Mouse (Mus musculus) lung, embryonic 15.5 days (tissue): ENCODE data around the gene Aco2. TPM values are rescaled to one million over a fixed set of nuclear protein-coding genes. Genes with fewer than 3 reads are reported as not detected.

Experiments
- ATAC-seq: fragments of 200-750 bp; cut with Nextera tagmentation; 2 replicates; pipeline ENCODE4 v1.8.0; 2017; ENCODE audit warnings: moderate number of reproducible peaks, borderline replicate concordance; ENCODE audit not compliant: low FRiP score, low TSS enrichment; ENCODE audit errors: extremely low read depth
- H3K27ac ChIP-seq: fragments of 300-500 bp; sonication (generic); 2 replicates; pipeline ENCODE4 v1.5.1; 2015; ENCODE audit warnings: moderate library complexity, mild to moderate bottlenecking, inconsistent platforms
- H3K27me3 ChIP-seq: fragments of 300-500 bp; sonication (generic); 2 replicates; pipeline ENCODE4 v1.6.1; 2015; ENCODE audit warnings: inconsistent platforms
- H3K36me3 ChIP-seq: fragments of 300-500 bp; sonication (generic); 2 replicates; pipeline ENCODE4 v1.6.1; 2015; ENCODE audit warnings: inconsistent platforms
- H3K4me1 ChIP-seq: fragments of 300-500 bp; sonication (generic); 2 replicates; pipeline ENCODE4 v1.6.1; 2015; ENCODE audit warnings: inconsistent platforms
- H3K4me2 ChIP-seq: fragments of 300-500 bp; sonication (generic); 2 replicates; pipeline ENCODE4 v1.6.1; 2015; ENCODE audit warnings: inconsistent platforms, mild to moderate bottlenecking, moderate library complexity
- H3K4me3 ChIP-seq: fragments of 300-500 bp; sonication (generic); 2 replicates; pipeline ENCODE4 v1.5.1; 2015; ENCODE audit warnings: mild to moderate bottlenecking, inconsistent platforms
- H3K9ac ChIP-seq: fragments of 300-500 bp; sonication (generic); 2 replicates; pipeline ENCODE4 v1.6.1; 2015; ENCODE audit warnings: inconsistent platforms
- H3K9me3 ChIP-seq: fragments of 300-500 bp; sonication (generic); 2 replicates; pipeline ENCODE4 v1.6.1; 2016; ENCODE audit warnings: inconsistent platforms
- WGBS: fragments of 180-500 bp; shearing (Covaris S2); methylation state at CpG from one replicate; pipeline ENCODE4 v1.1.7; 2015; 5-methylcytosine and 5-hydroxymethylcytosine counted together
- polyA plus RNA-seq: library from polyadenylated mRNA; unstranded; fragments of >200 nt; fragmentation: Nextera tagmentation; extraction: Ambion mirVana; gene quantifications from 2 replicates; pipeline ENCODE4 v1.2.1, GENCODE M21; 2015

The Aco2 gene
- polyA plus RNA-seq, 1 experiment from 2014 or later: 173 TPM

DNA sequence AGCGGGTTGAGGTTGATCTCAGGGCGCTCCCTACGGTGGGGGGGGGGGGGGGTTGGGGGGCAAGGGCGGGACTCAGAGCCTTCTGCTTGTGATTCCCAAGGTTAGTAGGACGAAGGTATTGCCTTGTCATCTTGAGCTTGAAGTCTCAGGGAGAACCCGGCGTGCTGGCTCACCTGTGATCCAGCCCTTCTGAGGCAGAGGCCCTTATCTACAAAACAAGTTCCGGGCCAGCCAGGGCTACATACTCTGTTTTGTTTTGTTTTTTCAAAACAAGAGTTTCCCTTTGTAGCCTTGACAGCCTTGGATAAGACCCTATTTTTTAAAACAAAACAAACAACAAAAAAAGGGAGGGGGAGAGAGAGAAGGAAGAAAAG, 89.0 kb downstream of the Aco2 start:
- Histone ChIP-seq H3K4me1 (0 out of 2 replicates have a peak, but pooled peaks cover 4% of the 10 kb centered on the region), H3K27ac (no peak overlapping the region), H3K36me3 (no peaks in the 10 kb centered on the region), H3K9me3 (no peaks in the 10 kb centered on the region), H3K4me2 (peak overlapping the region; percentile 100), H3K4me3 (peak overlapping the region; percentile 70), H3K9ac (peak overlapping the region; percentile 19; the same call in 1 of the 2 replicates), H3K27me3 (no peaks in the 10 kb centered on the region)
- ATAC-seq: no peak
- 0% methylated on average over 7 of the region's 8 CpGs for WGBS

DNA sequence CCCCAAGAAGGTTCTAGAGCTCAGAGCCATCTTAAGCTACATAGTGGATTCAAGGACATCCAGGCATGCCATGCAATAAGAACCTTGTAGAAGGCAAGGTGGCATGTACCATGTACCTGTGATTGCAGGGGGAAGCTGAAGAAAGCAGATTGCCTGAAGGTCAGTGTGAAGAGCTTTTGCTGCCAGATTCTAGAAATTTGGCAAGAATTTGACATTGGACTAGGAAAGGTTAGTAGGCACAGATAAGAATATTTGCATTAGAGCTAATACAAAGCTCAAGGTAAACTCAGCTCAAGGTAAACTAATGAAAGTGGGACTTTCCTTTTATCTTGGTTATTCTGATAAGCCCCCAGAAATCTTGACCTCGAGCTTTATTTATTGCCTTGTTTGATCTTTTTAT, 92.2 kb downstream of the Aco2 start:
- Histone ChIP-seq H3K27me3 (no peaks in the 10 kb centered on the region), H3K4me2 (no peak overlapping the region), H3K4me1 (0 out of 2 replicates have a peak, but pooled peaks cover 4% of the 10 kb centered on the region), H3K36me3 (no peaks in the 10 kb centered on the region), H3K27ac (no peak overlapping the region), H3K9me3 (no peaks in the 10 kb centered on the region), H3K4me3 (no peak overlapping the region), H3K9ac (no peak overlapping the region)
- 11% methylated on average over 1 of the region's 1 CpGs for WGBS
- no peak for ATAC-seq

Other genes starting within 250 kb of the Aco2 start
- 24.6 and 26.0 TPM in 2 replicates for gene L3mbtl2, start 208.4 kb upstream of the Aco2 start, polyA plus RNA-seq
- gene Chadl, start 175.0 kb upstream of the Aco2 start, polyA plus RNA-seq: 5.7 and 5.8 TPM in 2 replicates
- gene Zc3h7b, start 127.3 kb upstream of the Aco2 start, polyA plus RNA-seq: 30.4 and 30.7 TPM in 2 replicates
- gene Rangap1, start 126.8 kb upstream of the Aco2 start, polyA plus RNA-seq: 100 and 111 TPM in 2 replicates
- gene Tef, start 69.9 kb upstream of the Aco2 start, polyA plus RNA-seq: 27.4 and 31.4 TPM in 2 replicates
- gene Tob2, start 13.5 kb upstream of the Aco2 start, polyA plus RNA-seq: 27.0 and 29.1 TPM in 2 replicates
- gene Phf5a, start 398 bp upstream of the Aco2 start, polyA plus RNA-seq: 172 and 183 TPM in 2 replicates
- gene Polr3h, start 53.9 kb downstream of the Aco2 start, polyA plus RNA-seq: 76.3 and 80.1 TPM in 2 replicates
- gene Csdc2, start 64.5 kb downstream of the Aco2 start, polyA plus RNA-seq: 9.0 and 11.2 TPM in 2 replicates
- 37.1 and 39.1 TPM in 2 replicates for gene Pmm1, start 88.6 kb downstream of the Aco2 start, polyA plus RNA-seq
- not detected in 2 replicates for gene 1700029P11Rik, start 108.2 kb downstream of the Aco2 start, polyA plus RNA-seq
- 86.3 and 93.0 TPM in 2 replicates for gene Xrcc6, start 115.5 kb downstream of the Aco2 start, polyA plus RNA-seq
- gene Desi1, start 161.6 kb downstream of the Aco2 start, polyA plus RNA-seq: 20.5 and 25.1 TPM in 2 replicates
- gene Snu13, start 175.3 kb downstream of the Aco2 start, polyA plus RNA-seq: 296 and 301 TPM in 2 replicates
- gene 4930407I10Rik, start 186.8 kb downstream of the Aco2 start, polyA plus RNA-seq: not detected in 2 replicates
- gene Mei1, start 197.7 kb downstream of the Aco2 start, polyA plus RNA-seq: 0.04 TPM in 1 of 2 replicates, not detected in the other